Mouse (Mus musculus) kidney, embryonic 15.5 days (tissue): Measurements from ENCODE around the gene Nsun7. TPM values are rescaled to one million over a fixed set of nuclear protein-coding genes. Genes with fewer than 3 reads are reported as not detected.
A peak's percentile ranks its signal among the peaks of the same experiment; 100 is the strongest.

ENCODE experiments used
- ATAC-seq: fragments of 200-750 bp; cut with Nextera tagmentation; replicated peaks from 2 replicates; pipeline ENCODE4 v1.8.0; 2017; ENCODE audit warnings: moderate TSS enrichment; ENCODE audit not compliant: low FRiP score
- H3K27ac ChIP-seq: fragments of 300-500 bp; sonication (generic); 2 replicates; pipeline ENCODE4 v1.5.1; 2015; ENCODE audit warnings: mild to moderate bottlenecking, inconsistent platforms
- H3K27me3 ChIP-seq: fragments of 300-500 bp; sonication (generic); 2 replicates; pipeline ENCODE4 v1.6.1; 2015; ENCODE audit warnings: inconsistent platforms
- H3K36me3 ChIP-seq: fragments of 300-500 bp; sonication (generic); 2 replicates; pipeline ENCODE4 v1.6.1; 2015; ENCODE audit warnings: inconsistent platforms
- H3K4me1 ChIP-seq: fragments of 300-500 bp; sonication (generic); 2 replicates; pipeline ENCODE4 v1.6.1; 2015; ENCODE audit warnings: inconsistent platforms
- H3K4me2 ChIP-seq: fragments of 300-500 bp; sonication (generic); 2 replicates; pipeline ENCODE4 v1.6.1; 2015; ENCODE audit warnings: moderate library complexity, mild to moderate bottlenecking, inconsistent platforms
- H3K4me3 ChIP-seq: fragments of 300-500 bp; sonication (generic); replicated peaks from 2 replicates; pipeline ENCODE4 v1.5.1; 2015; ENCODE audit warnings: mild to moderate bottlenecking, inconsistent platforms
- H3K9ac ChIP-seq: fragments of 300-500 bp; sonication (generic); 2 replicates; pipeline ENCODE4 v1.6.1; 2015; ENCODE audit warnings: mild to moderate bottlenecking, inconsistent platforms
- H3K9me3 ChIP-seq: fragments of 300-500 bp; sonication (generic); replicated peaks from 2 replicates; pipeline ENCODE4 v1.6.1; 2016; ENCODE audit warnings: inconsistent platforms
- WGBS: fragments of 180-500 bp; shearing (Covaris S2); methylation state at CpG from one replicate; pipeline ENCODE4 v1.1.7; 2015; ENCODE audit warnings: mixed read lengths; 5-methylcytosine and 5-hydroxymethylcytosine counted together
- polyA plus RNA-seq: library from polyadenylated mRNA; unstranded; fragments of >200 nt; fragmentation: Nextera tagmentation; extraction: Ambion mirVana; gene quantifications from 2 replicates; pipeline ENCODE4 v1.2.1, GENCODE M21; 2015

The Nsun7 gene
- polyA plus RNA-seq, result 0.32 and 0.44 TPM in 2 replicates

DNA sequence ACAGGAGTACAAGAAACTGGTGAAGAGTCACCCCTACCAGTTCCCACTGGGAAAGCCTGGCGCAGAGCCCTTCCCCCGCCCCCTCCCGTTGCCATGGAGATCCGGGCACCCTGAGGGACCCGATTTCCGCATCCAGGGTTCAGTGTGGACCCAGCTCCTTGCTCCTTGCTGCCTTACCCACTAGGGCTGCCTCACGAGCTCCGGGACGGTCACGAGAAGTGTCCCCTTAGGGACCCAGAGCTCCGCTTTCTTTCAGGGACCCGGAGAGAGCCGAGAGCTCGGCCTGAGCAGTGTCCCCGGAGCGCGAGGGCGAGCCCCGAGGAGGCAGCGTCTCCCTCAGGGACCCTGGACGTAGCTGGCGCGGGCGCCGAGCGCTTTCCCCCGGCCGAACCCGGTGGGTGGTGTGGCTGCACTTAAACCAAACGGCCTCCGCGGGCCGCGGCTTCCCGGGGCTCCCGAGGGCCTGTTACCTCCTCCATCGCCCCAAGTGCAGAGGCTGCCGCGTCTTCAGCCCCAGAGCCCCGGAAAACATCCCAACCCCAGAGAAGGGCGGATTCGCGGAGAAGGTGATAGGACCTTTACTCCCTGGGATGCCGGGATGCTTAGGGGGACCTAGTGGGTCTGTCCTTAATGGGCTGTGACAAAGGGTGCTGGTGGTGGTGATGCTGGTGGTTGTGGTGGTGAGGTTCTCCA lies at the start of gene Nsun7:
Gene Nsun7, plus strand, starts transcription at position 142 of the 693 bp plus-strand sequence.
- ATAC-seq, result peak; percentile 84

DNA sequence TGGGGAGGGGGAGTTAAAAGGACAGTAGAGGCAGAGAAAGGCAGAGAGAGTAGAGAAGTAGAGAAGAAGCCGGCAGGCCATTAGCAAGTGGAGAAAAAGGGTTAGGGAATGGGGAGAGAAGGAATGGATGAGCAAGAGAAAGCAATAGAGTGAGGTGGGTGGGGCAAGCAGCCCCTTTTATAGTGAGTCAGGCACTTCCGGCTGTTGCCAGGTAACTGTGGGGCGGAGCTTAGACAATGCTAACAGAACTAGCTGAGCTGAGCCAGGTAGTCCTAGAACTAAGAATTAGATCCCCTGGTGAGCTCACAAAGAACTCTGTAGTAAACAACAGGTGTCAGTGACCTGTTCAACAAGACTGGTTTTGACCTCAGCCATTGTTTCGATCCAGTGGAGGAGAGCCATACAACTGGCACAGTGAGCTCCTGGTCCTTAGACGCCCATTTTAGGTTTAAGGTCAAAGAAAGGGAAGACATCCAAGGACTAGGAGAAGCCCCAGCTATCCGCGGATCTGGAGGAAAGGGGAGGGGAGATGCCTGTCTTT lies 45.2 kb upstream of the Nsun7 start:
- H3K4me2 ChIP-seq, result no peak overlapping the region
- no peaks in the 10 kb centered on the region for H3K27me3 ChIP-seq
- H3K36me3 ChIP-seq, result no peaks in the 10 kb centered on the region
- WGBS, result 68% methylated on average over 7 of the region's 7 CpGs
- H3K9ac ChIP-seq, result no peak overlapping the region
- H3K4me1 ChIP-seq, result peaks cover 13% of the 10 kb centered on the region
- no peak overlapping the region for H3K27ac ChIP-seq
- no peak overlapping the region for H3K4me3 ChIP-seq
- ATAC-seq, result no peak
- H3K9me3 ChIP-seq, result no peaks in the 10 kb centered on the region

More for the DNA sequence above, at the start of gene Nsun7:
- Histone ChIP-seq H3K4me1 (peaks cover 7% of the 10 kb centered on the region; the same call in 1 of the 2 replicates), H3K9me3 (no peaks in the 10 kb centered on the region), H3K27ac (no peak within 1 kb of the TSS), H3K4me2 (peak within 1 kb of the TSS; percentile 84), H3K4me3 (peak within 1 kb of the TSS; percentile 59), H3K36me3 (no peaks in the 10 kb centered on the region), H3K9ac (peak within 1 kb of the TSS; percentile 33), H3K27me3 (0 out of 2 replicates have a peak, but pooled peaks cover 6% of the 10 kb centered on the region)
- WGBS, result under 1% methylated on average over 44 of the region's 44 CpGs

DNA sequence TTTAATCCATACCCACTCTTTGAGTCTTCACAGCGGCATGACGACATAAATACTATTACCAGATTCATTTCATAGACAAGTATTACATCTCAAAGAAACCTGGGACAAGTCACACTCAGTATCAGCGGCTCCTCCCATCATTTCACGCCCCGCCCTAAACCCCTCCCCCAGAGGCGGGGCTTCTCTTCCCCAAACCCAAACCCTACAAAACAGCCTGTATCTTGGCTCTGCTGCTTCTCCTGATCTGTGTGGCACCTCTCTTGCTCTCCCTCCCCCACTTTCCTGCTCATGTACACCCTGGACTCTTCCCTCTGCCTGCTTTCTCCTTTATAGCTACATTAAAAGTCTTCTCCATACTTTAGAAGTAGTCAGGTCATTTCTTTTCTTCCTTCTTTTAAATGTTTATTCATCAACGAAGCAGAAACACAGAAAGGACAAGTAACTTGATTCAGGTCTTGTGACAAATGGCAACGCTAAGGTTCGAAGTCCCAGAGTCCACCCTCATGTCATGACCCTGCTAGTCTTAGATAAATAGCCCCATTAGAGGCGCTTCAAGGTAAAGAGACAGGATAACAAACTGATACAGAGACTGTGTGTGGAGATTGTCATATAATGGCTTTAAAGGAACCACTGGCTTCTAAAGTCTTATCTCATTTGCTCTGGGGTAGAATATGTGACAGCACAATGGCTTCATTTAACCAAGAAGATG lies 44.0 kb upstream of the Nsun7 start:
- H3K9ac ChIP-seq, result no peak overlapping the region
- no peak overlapping the region for H3K4me3 ChIP-seq
- ATAC-seq, result no peak
- WGBS, result 47% methylated on average over 10 of the region's 10 CpGs
- no peak overlapping the region for H3K4me2 ChIP-seq
- no peaks in the 10 kb centered on the region for H3K9me3 ChIP-seq
- no peak overlapping the region for H3K27ac ChIP-seq
- H3K27me3 ChIP-seq, result no peaks in the 10 kb centered on the region
- peaks cover 25% of the 10 kb centered on the region for H3K4me1 ChIP-seq
- H3K36me3 ChIP-seq, result no peaks in the 10 kb centered on the region

DNA sequence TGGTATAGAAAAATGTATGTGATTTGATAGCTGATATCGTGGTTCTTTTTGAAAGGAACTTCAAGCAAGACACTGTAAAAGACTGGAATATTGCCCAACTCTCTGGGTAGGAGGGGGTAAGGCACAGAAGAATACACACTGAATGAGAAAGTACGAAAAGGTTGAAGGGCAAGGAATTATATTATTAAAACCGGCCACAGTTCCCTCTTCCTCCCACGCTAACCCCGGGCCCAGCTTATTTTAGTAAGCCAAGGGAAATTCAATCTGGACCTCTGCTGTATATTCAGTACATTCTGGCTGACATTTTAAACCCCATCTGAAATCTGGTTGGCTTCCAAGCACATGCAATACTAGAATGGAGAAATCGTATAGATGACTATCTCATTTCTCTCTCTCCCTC lies 40.0 kb upstream of the Nsun7 start:
- WGBS, result 38% methylated on average over 6 of the region's 6 CpGs
- Histone ChIP-seq H3K36me3 (no peaks in the 10 kb centered on the region), H3K27me3 (no peaks in the 10 kb centered on the region), H3K4me3 (no peak overlapping the region), H3K4me2 (peak overlapping the region; percentile 34), H3K4me1 (peaks cover 27% of the 10 kb centered on the region), H3K27ac (no peak overlapping the region), H3K9me3 (no peaks in the 10 kb centered on the region), H3K9ac (no peak overlapping the region)
- no peak; the same call in 1 of the 2 replicates for ATAC-seq

DNA sequence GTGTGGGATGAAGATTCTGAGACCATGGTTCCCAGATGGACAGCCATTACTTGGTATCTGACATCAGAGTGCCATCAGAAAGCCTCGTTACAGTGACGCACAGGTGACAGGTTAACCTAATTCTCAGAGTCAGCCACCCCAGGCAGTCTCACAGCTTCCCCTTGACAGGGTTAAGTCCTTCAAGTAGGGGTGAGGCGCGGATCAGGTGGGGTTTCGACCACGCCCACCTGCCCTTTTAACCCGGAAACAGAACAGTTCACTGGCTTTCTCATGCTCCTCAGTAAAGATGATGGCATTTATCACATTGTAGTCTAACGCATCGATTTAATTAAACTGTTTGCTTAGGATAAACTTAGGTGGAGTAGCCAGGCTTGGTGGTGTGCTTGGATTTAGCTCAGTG lies 39.1 kb upstream of the Nsun7 start:
- H3K9ac ChIP-seq, result no peak overlapping the region
- H3K27ac ChIP-seq, result no peak overlapping the region
- H3K27me3 ChIP-seq, result no peaks in the 10 kb centered on the region
- H3K4me1 ChIP-seq, result peaks cover 27% of the 10 kb centered on the region
- no peaks in the 10 kb centered on the region for H3K9me3 ChIP-seq
- no peaks in the 10 kb centered on the region for H3K36me3 ChIP-seq
- H3K4me2 ChIP-seq, result no peak overlapping the region
- WGBS, result 75% methylated on average over 9 of the region's 9 CpGs
- no peak for ATAC-seq
- H3K4me3 ChIP-seq, result no peak overlapping the region

DNA sequence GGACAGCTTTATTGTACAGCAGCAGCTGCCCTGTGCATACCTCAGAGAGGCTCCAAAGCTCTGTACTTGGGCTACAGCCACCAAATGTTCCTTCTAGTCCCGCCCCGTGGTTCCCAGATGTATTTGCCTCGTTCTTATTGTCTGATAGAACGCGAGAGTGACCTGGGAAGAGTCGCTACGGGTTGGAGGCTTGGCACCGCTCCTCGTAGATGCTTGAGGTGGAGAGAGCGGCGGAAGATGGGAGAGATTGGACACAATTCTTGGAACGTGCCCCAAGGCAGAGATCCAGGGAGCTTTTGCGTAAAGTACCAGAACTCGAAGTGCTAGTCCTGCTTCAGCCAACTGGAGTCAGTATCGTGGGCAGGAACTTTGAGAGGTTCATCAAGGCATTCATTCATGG lies 36.8 kb upstream of the Nsun7 start:
- ATAC-seq, result no peak
- WGBS, result 89% methylated on average over 15 of the region's 15 CpGs

DNA sequence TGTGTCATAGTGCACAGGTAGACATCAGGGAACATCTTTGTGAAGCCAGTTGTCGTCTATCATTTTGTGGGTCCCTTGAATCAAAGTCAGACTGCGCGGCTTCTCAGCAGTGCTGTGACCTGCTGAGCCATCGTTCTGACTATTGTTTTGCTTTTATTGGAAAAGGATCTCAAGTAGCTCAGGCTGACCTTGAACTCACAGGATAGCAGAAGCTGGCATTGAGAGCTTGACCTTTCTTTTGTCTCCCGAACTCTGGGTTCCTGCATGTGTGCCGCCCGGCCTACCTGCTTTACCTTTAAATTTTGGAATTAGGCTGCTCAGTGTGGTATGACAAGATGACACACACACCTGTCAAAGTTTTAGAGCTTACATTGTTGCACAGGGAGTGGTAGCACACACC lies 33.2 kb upstream of the Nsun7 start:
- no peaks in the 10 kb centered on the region for H3K4me1 ChIP-seq
- no peaks in the 10 kb centered on the region for H3K36me3 ChIP-seq
- H3K9me3 ChIP-seq, result no peaks in the 10 kb centered on the region
- WGBS, result 90% methylated on average over 7 of the region's 7 CpGs
- ATAC-seq, result no peak
- H3K27me3 ChIP-seq, result no peaks in the 10 kb centered on the region
- H3K9ac ChIP-seq, result no peak overlapping the region
- no peak overlapping the region for H3K27ac ChIP-seq
- H3K4me2 ChIP-seq, result no peak overlapping the region
- H3K4me3 ChIP-seq, result no peak overlapping the region

More for the DNA sequence above, 36.8 kb upstream of the Nsun7 start:
- Histone ChIP-seq H3K36me3 (no peaks in the 10 kb centered on the region), H3K4me1 (peaks cover 27% of the 10 kb centered on the region), H3K9me3 (no peaks in the 10 kb centered on the region), H3K27me3 (no peaks in the 10 kb centered on the region), H3K4me2 (no peak overlapping the region), H3K9ac (no peak overlapping the region), H3K4me3 (no peak overlapping the region), H3K27ac (no peak overlapping the region)

DNA sequence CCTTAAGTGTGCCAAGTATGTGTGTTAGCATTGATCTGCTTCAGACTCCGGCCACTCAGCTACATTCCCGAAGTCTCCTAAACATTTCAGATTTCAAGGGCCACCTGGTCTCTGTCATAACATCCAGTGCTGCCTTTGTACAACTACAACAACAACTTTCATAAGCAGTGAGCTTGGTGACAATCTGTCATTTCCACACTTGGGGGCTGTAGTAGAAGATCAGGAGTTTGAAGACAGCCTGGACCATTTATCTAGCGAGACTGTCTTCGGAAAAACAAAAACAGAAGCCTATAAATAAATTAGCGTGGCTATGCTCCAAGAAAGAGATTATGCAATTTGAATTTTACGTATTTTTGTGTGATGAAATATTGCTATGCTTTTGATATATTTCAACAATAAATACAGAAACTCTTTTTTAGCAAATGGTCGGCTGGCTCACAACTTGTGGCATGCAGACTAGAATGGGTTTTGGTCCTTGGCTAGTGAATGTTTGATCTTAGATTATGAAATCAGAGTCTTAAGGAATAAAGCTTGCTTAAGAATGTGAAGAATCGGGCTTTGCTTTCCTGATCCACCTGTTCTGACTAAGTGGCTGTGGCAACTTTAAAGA lies 27.9 kb upstream of the Nsun7 start:
- WGBS, result 79% methylated on average over 8 of the region's 8 CpGs
- H3K9me3 ChIP-seq, result no peaks in the 10 kb centered on the region
- no peaks in the 10 kb centered on the region for H3K27me3 ChIP-seq
- no peaks in the 10 kb centered on the region for H3K4me1 ChIP-seq
- no peak overlapping the region for H3K9ac ChIP-seq
- no peak overlapping the region for H3K4me3 ChIP-seq
- no peaks in the 10 kb centered on the region for H3K36me3 ChIP-seq
- no peak overlapping the region for H3K4me2 ChIP-seq
- H3K27ac ChIP-seq, result no peak overlapping the region
- ATAC-seq, result no peak

DNA sequence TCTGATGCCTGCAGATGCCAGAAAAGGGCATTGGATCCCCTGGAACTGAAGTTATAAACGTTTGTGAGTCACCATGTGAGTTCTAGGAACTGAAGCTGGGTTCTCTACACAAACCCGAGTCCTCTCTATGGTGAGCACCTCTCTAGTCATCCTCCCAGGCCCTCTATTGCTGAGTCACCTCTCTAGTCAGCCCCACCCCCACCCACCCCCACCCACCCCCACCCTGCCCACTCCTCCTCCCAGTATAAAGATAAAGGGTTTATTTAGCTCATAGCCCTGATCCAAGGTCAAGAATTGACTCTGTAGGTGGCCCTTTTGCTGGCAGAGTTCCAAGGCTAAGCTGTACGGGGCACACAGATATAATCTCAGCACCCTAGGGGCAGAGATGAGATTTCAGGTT lies 27.2 kb upstream of the Nsun7 start:
- Histone ChIP-seq H3K4me1 (no peaks in the 10 kb centered on the region), H3K9ac (no peak overlapping the region), H3K4me2 (no peak overlapping the region), H3K9me3 (no peaks in the 10 kb centered on the region), H3K27me3 (no peaks in the 10 kb centered on the region), H3K27ac (no peak overlapping the region), H3K36me3 (no peaks in the 10 kb centered on the region), H3K4me3 (no peak overlapping the region)
- no peak for ATAC-seq
- WGBS, result 47% methylated on average over 3 of the region's 3 CpGs

DNA sequence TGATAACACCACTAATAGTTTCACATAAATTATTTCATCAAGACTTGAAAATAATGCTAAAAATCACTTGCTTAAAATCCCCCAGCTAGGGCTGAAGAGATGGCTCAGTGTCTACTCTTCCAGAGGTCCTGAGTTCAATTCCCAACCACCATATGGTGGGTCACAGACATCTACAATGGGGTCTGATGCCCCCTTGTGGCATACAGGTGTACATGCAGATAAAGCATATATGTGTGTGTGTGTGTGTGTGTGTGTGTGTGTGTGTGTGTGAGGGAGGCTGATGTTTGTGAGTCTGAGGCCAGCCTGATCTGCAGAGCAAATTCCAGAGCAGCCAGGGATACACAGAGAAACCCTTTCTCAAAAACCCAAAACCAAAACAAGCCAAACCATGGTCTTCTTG lies 17.8 kb upstream of the Nsun7 start:
- no peaks in the 10 kb centered on the region for H3K27me3 ChIP-seq
- peaks cover 5% of the 10 kb centered on the region; the same call in 1 of the 2 replicates for H3K4me1 ChIP-seq
- no peak overlapping the region for H3K4me3 ChIP-seq
- no peak overlapping the region for H3K4me2 ChIP-seq
- H3K27ac ChIP-seq, result no peak overlapping the region
- H3K36me3 ChIP-seq, result no peaks in the 10 kb centered on the region
- no peaks in the 10 kb centered on the region for H3K9me3 ChIP-seq
- ATAC-seq, result no peak
- H3K9ac ChIP-seq, result no peak overlapping the region

DNA sequence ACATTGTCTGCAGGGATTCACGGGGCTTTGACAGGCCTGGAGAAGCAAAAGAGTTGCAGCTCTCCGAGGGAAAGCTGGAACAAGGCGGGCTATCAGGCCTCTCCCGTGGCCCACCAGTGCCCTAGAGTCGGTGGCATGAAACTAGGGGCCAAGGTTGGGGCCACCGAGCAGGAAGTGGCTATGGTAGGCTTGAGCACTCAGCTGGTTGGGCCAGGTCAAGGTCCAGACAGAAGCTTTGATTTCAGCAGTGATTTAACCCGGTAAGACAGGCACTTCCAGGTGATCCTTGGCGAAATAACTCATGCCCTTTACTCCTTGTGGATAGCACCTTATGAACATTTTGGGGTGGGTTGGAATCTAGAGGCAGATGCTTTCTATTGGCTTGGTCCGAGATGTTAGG lies 16.2 kb upstream of the Nsun7 start:
- H3K9me3 ChIP-seq, result no peaks in the 10 kb centered on the region
- no peak overlapping the region for H3K9ac ChIP-seq
- H3K4me3 ChIP-seq, result no peak overlapping the region
- H3K27ac ChIP-seq, result no peak overlapping the region
- WGBS, result 80% methylated on average over 9 of the region's 9 CpGs
- no peaks in the 10 kb centered on the region for H3K36me3 ChIP-seq
- H3K27me3 ChIP-seq, result no peaks in the 10 kb centered on the region
- peaks cover 5% of the 10 kb centered on the region; the same call in 1 of the 2 replicates for H3K4me1 ChIP-seq
- ATAC-seq, result no peak
- no peak overlapping the region for H3K4me2 ChIP-seq

DNA sequence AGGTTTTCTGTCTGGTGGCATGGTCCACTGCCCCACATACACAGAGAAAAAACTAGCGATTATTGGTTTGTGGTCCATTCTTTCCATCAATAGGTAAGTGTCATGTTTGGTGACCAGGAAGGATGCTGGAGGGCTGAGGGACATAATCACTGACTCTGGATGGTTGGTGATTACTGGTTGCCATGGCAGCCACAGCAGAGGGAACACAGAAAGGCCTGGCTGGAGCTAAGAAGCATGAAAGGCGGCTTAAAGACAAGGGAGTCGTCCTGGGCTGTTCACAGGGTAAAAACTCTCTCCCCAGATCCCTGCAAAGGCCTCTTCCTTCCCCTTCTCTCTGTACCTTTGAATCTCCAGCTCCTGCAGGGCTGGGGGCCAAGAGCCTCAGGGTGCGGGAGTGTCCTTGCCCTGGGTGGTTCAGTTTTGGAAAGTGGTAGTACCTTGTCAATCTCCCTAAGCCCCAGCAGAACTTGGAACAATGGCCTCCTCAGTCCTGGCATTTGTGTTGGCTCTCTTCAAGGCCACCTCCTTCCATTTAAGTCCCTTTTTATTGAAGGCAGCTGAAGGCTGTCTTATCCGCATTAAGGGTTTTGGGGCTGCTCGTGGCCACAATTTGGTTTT lies 15.5 kb upstream of the Nsun7 start:
- Histone ChIP-seq H3K27ac (no peak overlapping the region), H3K9ac (no peak overlapping the region), H3K9me3 (no peaks in the 10 kb centered on the region), H3K36me3 (no peaks in the 10 kb centered on the region), H3K4me3 (no peak overlapping the region), H3K4me1 (peaks cover 5% of the 10 kb centered on the region; the same call in 1 of the 2 replicates), H3K27me3 (no peaks in the 10 kb centered on the region), H3K4me2 (no peak overlapping the region)
- WGBS, result 71% methylated on average over 6 of the region's 6 CpGs
- no peak for ATAC-seq
